Mouse (Mus musculus): ENCODE measurements at regions not wholly inside any gene's neighbourhood (a gene's known extent, or its start where the extent isn't known, plus 50 kb on each side); places are given as distances from the start of the nearest gene placed in this dataset.

DNA sequence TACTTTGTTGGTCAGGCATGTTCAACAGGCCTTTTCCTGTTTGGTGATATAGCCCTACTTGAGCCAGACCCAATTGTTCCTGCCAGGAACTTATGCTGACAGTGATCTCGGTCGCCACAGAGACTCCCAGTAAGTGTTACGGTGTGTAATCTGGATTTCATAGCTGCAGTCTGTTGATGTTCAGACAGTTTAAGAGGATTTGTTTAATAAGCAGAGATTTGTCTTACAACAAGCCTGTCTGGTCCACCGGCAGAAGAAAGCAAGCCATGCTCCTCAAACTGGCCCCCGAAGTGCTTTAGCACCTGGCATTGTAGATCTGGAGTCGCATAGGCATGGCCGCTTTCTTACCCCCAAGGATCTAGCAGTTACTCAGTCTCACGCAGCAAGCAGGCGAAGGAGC, 150.0 kb upstream of the Lcorl start:
- Histone ChIP-seq H3K27ac (ENCODE audit: control insufficient read depth, low read depth, low read length) (no peak overlapping the region), H3K9me3 (replicated peaks; ENCODE audit: insufficient read depth, low read length) (no peaks in the 10 kb centered on the region), H3K4me1 (ENCODE audit: control insufficient read depth in 1 of 2, insufficient read depth in 2 of 2, low read length in 2 of 2) (no peaks in the 10 kb centered on the region), H3K36me3 (ENCODE audit: control insufficient read depth in 1 of 2, insufficient read depth in 2 of 2, low read length in 2 of 2) (no peaks in the 10 kb centered on the region), H3K4me3 (ENCODE audit: control insufficient read depth in 1 of 2, insufficient read depth in 1 of 2, low read depth in 2 of 2, low read length in 2 of 2) (no peak overlapping the region), H3K9ac (ENCODE audit: control insufficient read depth, low read depth, low read length, poor library complexity, severe bottlenecking) (no peak overlapping the region), H3K27me3 (ENCODE audit: control insufficient read depth in 1 of 2, insufficient read depth in 2 of 2, low read length in 2 of 2) (no peaks in the 10 kb centered on the region), H3K79me2 (ENCODE audit: control insufficient read depth, insufficient read depth, low read length, poor library complexity) (no peaks in the 10 kb centered on the region)
- no peak for DNase-seq (ENCODE audit: low read depth, low spot score)
- TF ChIP-seq POLR2AphosphoS5 (IDR thresholded peaks at IDR 0.05; ENCODE audit: borderline replicate concordance, low read depth, low read length) = no peak
- no peak for TF ChIP-seq E2F4 (IDR thresholded peaks at IDR 0.05; ENCODE audit: borderline replicate concordance, low read depth, low read length)
- no peak for TF ChIP-seq JUND (IDR thresholded peaks at IDR 0.05; ENCODE audit: low read depth, low read length)
- no peak for TF ChIP-seq RCOR1 (IDR thresholded peaks at IDR 0.05; ENCODE audit: low read depth, low read length)
- no peak for TF ChIP-seq TAL1 (IDR thresholded peaks at IDR 0.05; ENCODE audit: low read length)
- TF ChIP-seq NELFE (IDR thresholded peaks at IDR 0.05; ENCODE audit: low read depth, low read length) = no peak
- TF ChIP-seq SMC3 (IDR thresholded peaks at IDR 0.05; ENCODE audit: low read depth, low read length) = no peak
- no peak for TF ChIP-seq CTCF (IDR thresholded peaks at IDR 0.05 in 2 of 3, conservative IDR thresholded peaks at IDR 0.05 in 1 of 3; ENCODE audit: control insufficient read depth in 1 of 3, insufficient read depth in 1 of 3, low read depth in 2 of 3, low read length in 3 of 3, poor library complexity in 1 of 3, severe bottlenecking in 1 of 3)
- TF ChIP-seq TBP (IDR thresholded peaks at IDR 0.05; ENCODE audit: low read depth, low read length) = no peak
- no peak for TF ChIP-seq MYB (IDR thresholded peaks at IDR 0.05; ENCODE audit: low read depth, low read length)
- no peak for TF ChIP-seq ZMIZ1 (IDR thresholded peaks at IDR 0.05; ENCODE audit: low read depth, low read length)
- TF ChIP-seq ELF1 (IDR thresholded peaks at IDR 0.05; ENCODE audit: low read depth, low read length) = no peak
- no peak for TF ChIP-seq POLR2AphosphoS2 (IDR thresholded peaks at IDR 0.05; ENCODE audit: low read length)
- no peak for TF ChIP-seq EP300 (IDR thresholded peaks at IDR 0.05; ENCODE audit: low read depth in 1 of 2, low read length in 2 of 2)

DNA sequence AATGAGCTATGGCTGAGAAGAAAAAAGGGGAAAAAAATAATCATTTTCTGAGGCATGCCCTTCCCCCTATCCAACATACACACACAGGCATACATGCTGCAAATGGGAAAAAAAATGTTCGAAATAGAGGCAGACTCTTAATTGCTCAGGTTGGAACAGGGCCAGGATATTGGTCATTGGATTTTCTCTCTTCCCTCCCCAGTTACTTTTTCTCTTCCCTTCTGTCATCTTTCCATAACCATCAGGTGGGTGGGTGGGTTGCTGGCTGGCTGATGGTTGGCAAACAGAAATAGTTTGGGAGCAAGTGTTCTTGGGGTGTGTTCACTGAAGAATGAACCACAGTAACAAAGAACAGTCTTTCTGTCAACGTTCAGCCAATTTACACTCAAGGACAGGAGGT, 149.3 kb upstream of the Lcorl start:
- no peaks in the 10 kb centered on the region for H3K79me2 ChIP-seq (ENCODE audit: control insufficient read depth, insufficient read depth, low read length, poor library complexity)
- TF ChIP-seq UBTF (IDR thresholded peaks at IDR 0.05; ENCODE audit: borderline replicate concordance, insufficient read depth, low read depth, low read length) (no peak), MAFK (IDR thresholded peaks at IDR 0.05; ENCODE audit: borderline replicate concordance, low read depth, low read length) (no peak), POLR2AphosphoS2 (IDR thresholded peaks at IDR 0.05; ENCODE audit: low read length) (no peak), ZKSCAN1 (IDR thresholded peaks at IDR 0.05; ENCODE audit: low read depth, low read length) (no peak), TAL1 (IDR thresholded peaks at IDR 0.05; ENCODE audit: low read length) (no peak), BHLHE40 (IDR thresholded peaks at IDR 0.05; ENCODE audit: borderline replicate concordance, low read depth, low read length) (no peak), E2F4 (IDR thresholded peaks at IDR 0.05; ENCODE audit: borderline replicate concordance, low read depth, low read length) (no peak), MYB (IDR thresholded peaks at IDR 0.05; ENCODE audit: low read depth, low read length) (no peak)
- H3K36me3 ChIP-seq (ENCODE audit: control insufficient read depth in 1 of 2, insufficient read depth in 2 of 2, low read length in 2 of 2) = no peaks in the 10 kb centered on the region
- no peak overlapping the region for H3K9ac ChIP-seq (ENCODE audit: control insufficient read depth, low read depth, low read length, poor library complexity, severe bottlenecking)
- no peaks in the 10 kb centered on the region for H3K27me3 ChIP-seq (ENCODE audit: control insufficient read depth in 1 of 2, insufficient read depth in 2 of 2, low read length in 2 of 2)
- no peak overlapping the region for H3K4me3 ChIP-seq (ENCODE audit: control insufficient read depth in 1 of 2, insufficient read depth in 1 of 2, low read depth in 2 of 2, low read length in 2 of 2)
- DNase-seq (ENCODE audit: low read depth, low spot score) = no peak
- no peak overlapping the region for H3K27ac ChIP-seq (ENCODE audit: control insufficient read depth, low read depth, low read length)
- no peaks in the 10 kb centered on the region for H3K9me3 ChIP-seq (replicated peaks; ENCODE audit: insufficient read depth, low read length)
- H3K4me1 ChIP-seq (ENCODE audit: control insufficient read depth in 1 of 2, insufficient read depth in 2 of 2, low read length in 2 of 2) = no peaks in the 10 kb centered on the region
